Mouse (Mus musculus): ENCODE results near the gene H60c.
"Not testable (repeated sequence)": the region's sequence is repeated elsewhere in the genome, so short reads cannot be mapped to it uniquely, and the experiment has no call there.

The H60c gene

DNA sequence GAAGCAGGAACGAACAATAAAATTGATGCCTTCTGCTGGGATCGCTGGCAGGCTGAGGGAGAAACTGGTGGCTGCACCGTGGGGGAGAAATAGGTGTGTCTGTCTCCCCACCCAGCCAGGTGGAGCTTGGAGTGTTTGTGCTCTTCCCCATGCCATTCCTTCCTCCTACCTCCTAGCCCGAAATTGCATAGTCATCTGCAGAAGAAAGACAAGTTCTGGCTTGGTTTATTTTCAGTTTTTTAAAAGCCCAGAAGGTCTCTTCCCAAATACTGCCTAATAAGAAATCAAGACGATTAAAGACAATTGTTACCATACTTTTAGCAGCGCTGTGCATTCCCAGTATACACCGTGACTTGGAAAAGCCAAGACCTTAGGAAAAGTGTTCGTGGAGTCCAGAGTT is at the start of gene H60c:
Gene H60c (minus strand): TSS at position 101 of the 400 bp plus-strand sequence.
- no peak for DNase-seq (ENCODE audit: low spot score)

DNA sequence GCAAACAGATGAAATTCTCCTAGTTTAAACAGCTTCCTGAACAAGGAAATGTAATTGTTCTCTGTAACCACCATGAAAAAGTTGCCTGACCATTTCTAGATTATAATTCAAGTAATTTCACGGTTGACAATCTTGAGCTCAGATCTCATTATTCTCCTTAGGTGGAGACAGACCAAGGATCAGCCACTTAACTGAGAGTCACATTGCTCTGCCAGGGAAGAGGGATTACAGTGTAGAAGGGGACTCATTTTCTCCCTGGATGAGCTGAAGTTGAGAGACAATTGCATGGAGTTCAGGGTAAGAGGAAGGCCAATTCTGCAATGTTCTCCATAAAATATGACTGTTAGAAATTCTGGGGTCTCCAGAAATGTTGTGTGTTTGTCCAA is 41.2 kb upstream of the H60c start:
- no peak for DNase-seq (ENCODE audit: low spot score)

DNA sequence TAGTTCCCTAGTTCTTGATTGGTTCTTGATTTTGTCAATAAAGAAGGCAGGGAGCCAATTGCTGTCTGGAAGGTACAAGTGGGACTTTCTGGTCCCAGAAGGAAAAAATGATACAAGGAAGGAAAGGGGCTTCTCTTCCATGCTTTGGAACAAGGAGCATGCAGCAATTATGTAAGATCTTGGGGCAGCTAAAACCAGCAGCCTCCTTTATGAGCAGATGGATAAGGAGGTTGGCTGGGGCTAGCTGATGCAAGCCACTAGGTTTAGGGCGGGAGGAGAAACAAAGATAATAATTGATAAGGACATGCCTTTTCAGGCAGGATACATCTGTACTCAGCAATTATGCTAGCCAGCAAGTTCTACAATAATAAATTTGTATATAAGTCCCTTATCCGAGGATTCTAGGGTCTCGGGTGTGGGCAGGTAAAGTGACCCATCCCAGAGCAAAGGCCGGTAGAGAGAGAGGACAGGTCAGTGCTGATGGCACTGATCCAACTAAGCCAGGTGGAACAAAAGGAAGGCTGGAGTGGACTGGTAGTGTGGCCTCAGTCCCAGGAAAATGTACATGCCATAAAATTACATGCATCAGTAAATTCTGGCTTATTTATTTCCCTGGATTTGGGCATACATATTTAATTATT is 40.7 kb upstream of the H60c start:
- no peak for DNase-seq (ENCODE audit: low spot score)

DNA sequence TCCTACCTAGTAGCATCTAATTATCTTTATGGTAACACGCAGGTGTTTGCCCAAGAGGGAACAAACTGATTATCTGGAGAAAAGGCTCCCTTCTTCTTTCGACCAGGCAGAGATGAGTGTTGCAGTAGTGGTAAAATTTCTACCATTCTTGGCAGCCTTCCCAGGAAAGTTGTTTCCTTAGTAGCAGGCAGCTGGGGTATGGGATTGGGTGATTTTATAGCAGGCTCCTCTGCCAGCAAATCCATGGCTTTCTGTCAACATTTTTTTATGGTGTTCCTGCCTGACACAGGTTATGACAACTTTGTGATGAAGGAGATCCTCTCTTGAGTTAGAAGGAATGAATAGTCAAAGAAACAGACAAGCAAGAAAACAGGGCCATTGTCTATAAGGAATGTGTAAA is 40.2 kb upstream of the H60c start:
- DNase-seq (ENCODE audit: low spot score), result no peak

DNA sequence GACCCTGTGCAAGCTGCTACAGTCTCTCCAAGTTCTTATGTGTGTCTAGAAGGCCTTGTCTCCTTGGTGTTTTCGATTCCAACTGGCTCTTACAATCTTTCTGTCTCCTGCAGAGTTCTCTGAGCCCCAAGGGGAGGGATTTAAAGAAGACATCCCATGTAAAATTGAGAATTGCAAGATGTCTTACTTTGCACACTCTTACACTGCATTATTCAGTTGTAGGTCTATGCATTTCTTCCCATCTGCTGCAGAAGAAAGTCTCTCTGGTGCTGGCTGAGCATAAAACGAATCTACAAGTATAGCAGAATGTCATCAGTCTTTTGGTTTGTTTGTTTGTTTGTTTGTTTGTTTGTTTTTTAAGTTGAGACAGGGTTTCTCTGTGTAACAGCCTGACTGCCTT is 26.4 kb upstream of the H60c start:
- DNase-seq (ENCODE audit: low spot score), result no peak

DNA sequence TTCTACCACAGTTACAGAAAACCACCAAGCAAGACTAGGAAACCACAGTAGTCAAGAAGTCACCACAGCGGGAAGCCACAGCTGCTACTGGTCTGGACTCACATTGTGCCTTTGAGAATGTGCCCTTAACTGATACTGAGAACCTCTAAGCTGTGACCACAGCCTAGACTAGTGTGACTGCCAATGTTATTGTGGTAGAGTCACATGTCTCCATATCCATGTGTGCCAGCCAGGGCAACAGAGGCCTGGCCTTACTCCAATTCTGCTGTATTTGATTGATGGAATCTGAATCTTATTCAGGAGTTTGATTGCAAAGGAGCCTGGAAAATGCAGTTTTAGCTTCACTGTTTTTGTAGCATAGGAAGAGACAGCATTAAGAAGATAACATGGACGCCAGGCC is 13.5 kb upstream of the H60c start:
- no peak for DNase-seq (ENCODE audit: low spot score)

DNA sequence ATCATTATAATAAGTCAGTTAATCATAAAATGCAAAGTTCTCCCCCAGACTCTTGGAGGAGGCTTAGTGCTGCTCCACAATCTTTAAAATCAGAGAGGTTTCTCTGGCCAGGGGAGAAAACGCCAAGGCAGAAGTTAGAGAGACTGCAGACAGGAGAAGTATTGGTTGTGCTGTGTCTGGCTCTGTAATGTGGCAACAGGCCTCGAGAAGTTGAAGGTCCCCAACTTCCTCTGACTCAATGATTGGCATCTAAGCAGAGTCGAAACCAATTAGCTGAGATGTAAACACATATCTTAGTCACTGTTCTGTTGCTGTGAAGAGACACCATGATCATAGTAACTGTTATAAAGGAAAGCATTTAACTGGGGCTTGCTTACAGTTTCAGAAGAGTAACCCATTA is 6.5 kb upstream of the H60c start:
- DNase-seq (ENCODE audit: low spot score), result no peak

DNA sequence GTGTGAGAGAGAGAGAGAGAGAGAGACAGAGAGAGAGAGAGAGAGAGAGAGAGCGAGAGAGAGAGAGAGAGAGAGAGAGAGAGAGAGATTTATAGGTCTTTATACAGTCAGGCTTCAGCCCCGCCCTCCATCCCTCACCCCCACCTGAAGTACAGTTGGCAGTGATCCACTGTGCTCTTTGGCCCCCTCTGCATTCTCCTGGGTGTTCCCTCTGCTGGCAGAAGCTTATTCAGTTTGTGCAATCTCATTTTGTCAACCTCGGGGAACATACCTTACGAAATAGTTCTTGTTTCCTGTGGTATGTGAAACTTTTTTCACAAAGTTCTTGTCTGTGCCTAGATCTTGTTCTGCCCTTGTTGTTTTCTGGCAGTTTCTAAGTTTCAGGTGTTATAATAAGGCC is 3.5 kb upstream of the H60c start:
- no peak for DNase-seq (ENCODE audit: low spot score)

DNA sequence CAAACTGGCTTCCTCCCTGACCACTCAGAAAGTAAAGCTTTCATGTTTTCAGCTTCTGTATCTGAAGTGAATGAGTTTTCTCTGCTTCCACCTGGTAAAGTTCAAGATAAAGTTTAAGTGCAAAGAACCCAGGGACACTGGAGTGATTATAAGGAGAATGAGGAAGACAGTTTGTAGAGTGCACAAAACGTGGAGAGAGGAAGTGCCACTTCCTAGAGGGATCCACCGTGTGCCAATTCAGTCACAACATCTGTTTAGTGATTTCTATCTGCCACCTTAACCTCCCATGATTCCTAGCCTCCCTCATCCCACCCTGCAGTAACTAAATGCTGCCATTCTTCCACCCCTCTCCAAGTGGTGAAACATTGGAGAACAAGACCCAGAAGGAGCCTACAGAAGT is 842 bp downstream of the H60c start:
- DNase-seq (ENCODE audit: low spot score), result no peak

DNA sequence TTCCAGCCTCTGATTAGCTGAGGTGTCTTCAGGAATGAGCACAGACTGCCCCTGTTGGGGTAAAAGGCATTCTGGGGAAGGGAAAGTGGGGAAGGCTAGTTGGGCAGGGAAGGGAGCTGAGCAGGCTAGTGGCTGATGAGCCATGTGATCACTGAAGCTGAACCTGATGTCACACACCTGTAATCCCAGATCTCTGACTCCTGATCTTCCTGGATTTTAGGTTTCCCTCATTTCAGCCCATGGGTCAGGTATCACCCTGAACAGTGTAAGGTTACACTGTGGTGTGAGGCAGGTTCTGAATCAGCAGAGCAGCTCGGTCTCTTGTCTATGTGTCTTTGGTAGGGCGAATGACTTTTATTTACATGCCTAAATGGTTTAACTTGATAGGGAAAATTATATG is 4.8 kb downstream of the H60c start:
- no peak for DNase-seq (ENCODE audit: low spot score)

DNA sequence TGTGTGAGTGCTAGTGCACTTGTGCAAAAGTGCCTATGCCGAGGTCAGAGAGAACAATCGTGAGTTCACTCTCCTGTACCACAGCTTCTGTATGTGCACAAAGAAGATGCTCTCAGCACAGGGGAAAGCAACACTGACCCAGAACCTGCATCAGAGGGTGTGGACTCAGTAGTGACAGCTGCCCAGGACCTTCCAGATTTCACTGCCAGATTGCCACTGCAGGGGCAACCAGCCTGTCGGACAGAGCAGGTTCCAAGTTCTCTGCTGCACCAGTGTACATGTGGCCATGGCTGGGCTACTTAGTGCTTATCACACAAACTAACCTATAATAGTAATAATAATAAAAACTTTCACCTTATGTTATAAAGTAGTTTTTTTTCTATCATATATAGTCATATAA is 10.2 kb downstream of the H60c start:
- no peak for DNase-seq (ENCODE audit: low spot score)

DNA sequence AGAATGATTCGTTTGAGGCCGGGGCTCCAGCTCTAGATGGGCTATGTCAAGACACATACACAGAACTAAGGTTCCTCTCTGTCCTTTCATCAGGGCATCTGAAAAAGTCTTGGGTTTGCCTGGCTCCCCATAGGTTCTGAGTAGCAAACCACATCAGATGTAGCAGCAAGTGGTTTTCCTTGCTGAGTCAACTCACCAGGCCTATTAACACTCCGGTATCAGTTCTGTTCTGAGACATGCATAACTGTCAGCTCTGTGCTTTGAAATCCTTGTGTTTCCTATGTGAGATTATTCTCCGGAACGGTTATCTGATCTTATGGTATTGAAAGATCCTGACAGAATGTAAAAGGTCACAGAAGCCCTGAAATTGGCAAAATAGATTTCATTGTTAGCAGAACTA is 29.1 kb downstream of the H60c start:
- not testable (repeated sequence) for DNase-seq (ENCODE audit: low spot score)

DNA sequence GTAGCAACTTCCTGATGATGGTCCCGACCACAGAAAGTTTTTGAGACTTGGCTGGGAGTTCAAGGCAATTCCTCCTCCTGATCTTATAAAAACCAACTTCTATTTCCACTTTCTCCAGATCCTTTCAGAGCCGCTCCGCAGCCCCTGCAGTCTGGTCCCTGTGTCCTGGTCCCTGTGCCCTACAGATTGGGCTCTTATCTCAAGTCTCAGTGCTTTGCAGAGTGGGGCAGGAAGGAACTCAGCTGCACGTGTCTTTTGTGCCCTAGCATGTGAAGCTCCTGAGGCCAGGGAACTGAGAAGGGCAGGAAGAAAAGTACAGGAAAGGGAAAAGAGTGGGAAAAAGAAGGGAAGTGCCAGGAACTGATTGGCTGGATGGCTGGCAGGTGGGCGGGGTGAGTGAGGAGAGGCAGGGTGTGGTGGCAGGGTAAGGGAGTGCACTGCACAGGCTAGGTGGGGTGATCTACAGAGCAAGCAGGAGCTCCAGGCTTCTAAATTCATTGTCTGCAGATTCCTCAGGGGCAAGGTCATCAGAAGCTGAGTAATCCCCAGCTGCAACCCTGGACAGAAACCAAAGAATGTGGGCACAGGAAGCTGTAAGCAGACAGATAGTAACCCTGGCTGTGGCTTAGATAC is 30.8 kb downstream of the H60c start:
- DNase-seq (ENCODE audit: low spot score), result no peak

DNA sequence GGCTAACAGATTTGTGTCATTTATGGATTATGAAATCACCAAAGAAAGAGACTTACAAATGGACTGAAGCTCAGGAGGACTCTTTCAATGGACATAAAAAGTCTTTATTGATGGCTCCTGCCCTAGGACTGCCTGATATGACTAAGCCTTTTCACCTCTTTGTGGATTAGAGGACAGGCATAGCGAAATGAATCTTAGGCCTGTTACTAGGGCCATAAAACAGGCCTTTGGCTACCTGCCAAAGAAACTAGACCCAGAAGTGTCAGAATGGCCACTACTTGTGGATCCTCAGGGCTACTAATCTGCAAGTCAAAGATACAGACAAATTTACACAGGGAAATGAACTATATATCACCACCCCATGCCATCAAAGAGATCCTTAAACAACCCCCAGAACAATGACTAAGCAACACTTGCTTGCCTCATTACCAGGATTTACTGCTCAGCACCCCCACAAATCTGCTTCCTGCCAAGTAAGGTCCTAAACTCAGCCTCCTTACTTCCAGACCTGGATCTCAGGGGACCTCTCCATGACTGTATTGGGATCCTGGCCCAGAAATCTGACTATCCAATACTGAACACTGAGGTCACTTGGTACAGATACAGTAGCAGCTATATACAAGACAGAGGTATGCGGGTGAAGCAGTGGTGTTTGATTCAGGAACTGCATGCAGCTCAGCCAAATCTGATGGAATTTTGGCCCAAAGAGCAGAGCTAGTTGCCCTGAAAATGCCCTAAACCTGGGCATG is 39.0 kb downstream of the H60c start:
- no peak for DNase-seq (ENCODE audit: low spot score)

All from testis, postnatal 14 days (tissue).